Mouse (Mus musculus) C2C12 (cell line): ENCODE data around the gene F11r.

Experiments used
- CTCF ChIP-seq: IDR thresholded peaks from one replicate; pipeline ENCODE4 v1.5.1; 2011; ENCODE audit not compliant: control insufficient read depth, insufficient read depth, insufficient read length
- MYOD1 ChIP-seq: IDR thresholded peaks from one replicate; pipeline ENCODE4 v1.6.1; 2011; ENCODE audit warnings: low read depth; ENCODE audit not compliant: control insufficient read depth, insufficient read length

DNA sequence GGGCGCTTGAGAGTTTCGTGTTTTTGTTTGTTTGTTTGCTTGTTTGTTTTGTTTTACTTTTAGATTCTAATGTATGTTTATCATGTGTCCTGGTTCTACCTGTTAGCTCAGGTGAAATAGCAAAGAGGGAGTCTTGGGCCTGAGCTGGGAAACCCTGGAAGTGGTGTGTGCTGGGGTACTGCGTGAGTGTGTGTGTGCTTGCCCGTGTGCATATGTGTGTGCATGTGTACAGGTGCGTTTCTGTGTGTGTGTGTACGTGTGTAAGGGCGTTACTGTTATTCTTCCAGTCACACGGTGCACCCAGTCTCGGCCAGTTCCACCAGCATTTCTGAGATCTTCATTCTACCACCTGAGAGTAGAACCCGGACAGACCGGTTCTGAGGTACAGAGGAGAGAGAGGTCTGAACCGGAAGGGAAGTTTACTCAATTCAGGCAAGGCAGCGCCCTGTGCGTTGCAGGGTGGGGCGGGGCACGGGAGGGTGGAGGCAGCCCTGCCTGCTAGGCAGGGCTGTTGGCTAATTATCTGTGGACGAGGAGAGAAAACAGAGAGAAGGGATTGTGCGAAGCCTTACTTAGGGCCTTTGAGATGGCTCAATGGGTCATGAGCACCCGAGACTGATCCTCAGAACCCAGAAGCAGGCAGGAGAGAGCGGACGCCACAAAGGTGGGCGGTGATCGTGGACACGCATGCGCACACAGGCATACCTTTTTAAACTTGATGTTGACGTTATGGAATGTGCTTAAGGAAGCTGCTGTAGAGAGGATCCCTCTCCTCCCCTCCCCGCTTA, 40.6 kb downstream of the F11r start:
- TF ChIP-seq CTCF (no peak), MYOD1 (no peak)
